Mouse (Mus musculus): ENCODE measurements around the gene Fosl1.

- TF ChIP-seq GATA1 (IDR thresholded peaks at IDR 0.05; ENCODE audit: borderline replicate concordance, low read length) (no peak), FLI1 (IDR thresholded peaks at IDR 0.05; ENCODE audit: low read length) (no peak)
These were observed 41.7 kb downstream of the Fosl1 start for GRCm38 (mm10) chr19:5488878-5489571.
